Mouse (Mus musculus): ENCODE data around the gene Zan.
"Not testable (repeated sequence)": the region's sequence is repeated elsewhere in the genome, so short reads cannot be mapped to it uniquely, and the experiment has no call there.

Gene Zan

GRCm38 (mm10) chr5:137501709-137502666 lies 25.1 kb upstream of the Zan start, which contains the start of gene Pop7:
Gene Pop7, minus strand, starts transcription at chr5:137502518.
- DNase-seq (ENCODE audit: low read depth, low spot score), result peak; percentile 98

DNA sequence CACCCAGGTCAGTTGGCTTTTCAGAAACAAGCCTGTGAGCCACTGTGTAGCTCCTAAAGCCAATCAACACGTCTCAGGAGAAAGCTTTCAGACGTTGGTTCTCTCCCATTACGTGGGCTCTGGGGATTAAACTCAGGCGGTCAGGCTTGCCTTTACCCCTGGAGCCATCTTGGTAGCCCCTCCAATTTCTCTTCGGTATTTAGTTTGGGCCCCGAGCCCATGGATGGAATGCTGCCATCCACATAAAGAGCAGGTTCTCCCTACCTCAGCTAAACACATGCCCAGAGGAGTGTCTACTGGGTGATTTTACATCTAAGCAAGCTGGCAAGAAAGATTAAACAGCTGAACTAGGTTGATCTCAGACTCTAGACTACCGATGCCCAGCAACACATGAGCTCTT lies 23.3 kb upstream of the Zan start:
- no peak for DNase-seq (ENCODE audit: low read depth, low spot score)

DNA sequence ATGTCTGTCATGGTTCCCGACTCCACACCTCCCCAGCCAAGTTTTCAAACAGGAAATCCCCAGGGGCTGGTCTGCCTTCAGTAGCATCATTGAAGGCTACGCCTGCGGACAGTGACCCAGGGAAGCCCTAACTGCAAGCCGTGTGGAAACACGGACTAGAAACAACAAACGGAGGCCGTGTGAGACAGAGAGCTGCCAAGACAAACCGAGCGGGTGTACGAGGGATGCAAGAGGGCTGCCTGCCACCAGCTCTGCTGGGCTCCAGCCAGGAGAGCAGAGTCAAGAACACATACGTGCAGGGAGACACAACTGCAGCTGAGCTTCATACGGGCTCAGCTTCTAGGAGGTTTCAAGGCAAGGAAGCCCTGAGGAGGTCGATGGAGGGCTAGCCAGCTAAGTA lies 17.0 kb upstream of the Zan start:
- no peak for DNase-seq (ENCODE audit: low read depth, low spot score)

DNA sequence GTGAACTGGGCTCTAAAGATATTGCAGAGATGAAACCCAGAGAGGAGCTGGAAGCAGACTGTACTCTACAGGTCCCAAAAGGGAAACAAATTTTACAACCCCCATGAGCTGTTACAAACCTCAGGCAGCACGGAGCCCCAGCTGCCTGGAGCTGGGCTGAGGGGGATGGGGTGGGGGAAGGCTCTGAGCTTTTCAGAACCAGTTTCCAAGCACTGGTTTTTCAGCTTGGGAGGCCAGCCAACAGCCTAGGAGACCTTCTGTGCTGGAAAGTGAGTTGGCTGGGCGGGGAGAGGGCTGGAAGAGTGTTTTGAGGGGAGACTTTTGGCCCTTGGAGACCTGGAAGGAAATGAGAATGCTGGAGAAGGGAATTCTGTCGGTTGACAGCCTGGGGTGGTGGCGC lies 14.7 kb upstream of the Zan start:
- no peak for DNase-seq (ENCODE audit: low read depth, low spot score)

GRCm38 (mm10) chr5:137487616-137488015 lies 10.8 kb upstream of the Zan start:
- DNase-seq (ENCODE audit: low read depth, low spot score), result peak; percentile 38

GRCm38 (mm10) chr5:137485851-137486155 lies 8.9 kb upstream of the Zan start:
- no peak for DNase-seq (ENCODE audit: low read depth, low spot score)

- no peak for DNase-seq (ENCODE audit: low read depth, low spot score)
Measured at GRCm38 (mm10) chr5:137485071-137485850, 8.4 kb upstream of the Zan start.

GRCm38 (mm10) chr5:137481897-137482296 lies 5.0 kb upstream of the Zan start:
- no peak for DNase-seq (ENCODE audit: low read depth, low spot score)

GRCm38 (mm10) chr5:137481138-137481537 lies 4.3 kb upstream of the Zan start:
- peak; percentile 24 for DNase-seq (ENCODE audit: low read depth, low spot score)

GRCm38 (mm10) chr5:137474351-137474750 lies 2.5 kb downstream of the Zan start:
- no peak for DNase-seq (ENCODE audit: low read depth, low spot score)

DNA sequence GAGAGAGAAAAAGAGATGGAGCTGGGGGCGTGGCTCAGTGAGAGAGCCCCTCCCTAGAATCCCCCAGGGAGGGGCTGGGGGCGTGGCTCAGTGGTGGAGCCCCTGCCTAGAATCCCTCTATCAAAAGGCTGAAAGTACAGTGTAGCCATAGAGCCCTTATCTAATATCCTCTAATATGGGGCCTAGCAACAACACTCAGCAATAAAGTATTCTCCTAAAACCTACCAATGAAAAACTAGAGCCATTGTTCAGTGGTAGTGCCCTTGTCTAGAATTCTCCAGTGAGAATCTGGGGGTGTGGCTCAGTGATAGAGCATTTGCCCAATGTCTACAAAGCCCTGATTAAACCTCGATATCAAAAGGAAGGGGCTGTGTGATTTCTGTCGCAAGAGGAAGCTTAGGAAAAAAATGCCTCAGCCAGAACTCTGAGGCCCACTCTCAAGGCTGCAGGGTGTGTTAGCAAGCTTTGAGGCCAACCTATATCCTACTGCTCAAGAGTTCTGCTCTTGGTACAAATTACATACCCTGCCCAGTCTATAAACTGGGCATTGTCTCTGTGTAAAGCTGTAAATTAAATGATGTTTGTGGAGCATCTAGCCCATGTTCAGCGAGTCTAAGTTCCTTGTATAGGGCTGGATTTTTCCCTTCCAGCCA lies 4.5 kb downstream of the Zan start:
- DNase-seq (ENCODE audit: low read depth, low spot score), result no peak

DNA sequence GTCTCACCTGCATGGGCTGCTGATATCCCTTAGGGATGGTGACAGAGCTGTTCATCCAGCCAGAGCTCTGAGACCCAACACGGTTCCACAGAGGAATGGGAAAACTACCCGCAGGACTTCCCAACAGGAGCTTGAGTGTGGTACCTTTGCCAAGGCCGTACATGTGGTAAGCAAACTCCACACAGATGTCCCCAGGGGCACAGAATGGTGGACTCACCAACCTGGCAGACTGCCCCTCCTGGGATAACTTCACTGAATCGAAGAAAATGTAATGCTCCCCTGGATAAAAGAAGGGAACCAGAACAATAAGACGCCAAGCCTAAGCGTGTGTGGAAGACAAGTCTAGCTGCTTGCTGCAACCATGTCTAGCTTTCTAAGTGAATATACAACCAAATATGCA lies 9.9 kb downstream of the Zan start:
- DNase-seq (ENCODE audit: low read depth, low spot score), result no peak

GRCm38 (mm10) chr5:137465049-137465448 lies 11.8 kb downstream of the Zan start:
- DNase-seq (ENCODE audit: low read depth, low spot score), result no peak

- no peak for DNase-seq (ENCODE audit: low read depth, low spot score)
Measured at GRCm38 (mm10) chr5:137455866-137456591, 20.8 kb downstream of the Zan start.

GRCm38 (mm10) chr5:137455206-137455605 lies 21.7 kb downstream of the Zan start:
- DNase-seq (ENCODE audit: low read depth, low spot score), result no peak

DNA sequence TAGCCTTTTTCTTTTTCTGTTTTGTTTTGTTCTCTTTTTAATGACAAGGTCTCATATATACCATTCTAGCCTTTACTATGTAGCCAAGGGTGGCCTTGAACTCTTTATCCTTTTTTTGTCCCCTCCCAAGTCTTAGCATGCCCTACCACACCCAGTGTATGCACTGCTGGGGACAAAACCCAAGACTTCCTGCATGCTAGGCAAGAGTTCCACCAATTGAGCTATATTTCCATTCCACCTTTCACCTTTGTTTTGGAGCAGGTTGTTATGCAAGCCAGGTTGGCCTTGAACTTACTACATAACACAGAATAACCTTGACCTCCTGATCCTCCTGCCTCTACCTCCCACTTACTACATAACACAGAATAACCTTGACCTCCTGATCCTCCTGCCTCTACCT lies 31.3 kb downstream of the Zan start:
- DNase-seq (ENCODE audit: low read depth, low spot score), result no peak

DNA sequence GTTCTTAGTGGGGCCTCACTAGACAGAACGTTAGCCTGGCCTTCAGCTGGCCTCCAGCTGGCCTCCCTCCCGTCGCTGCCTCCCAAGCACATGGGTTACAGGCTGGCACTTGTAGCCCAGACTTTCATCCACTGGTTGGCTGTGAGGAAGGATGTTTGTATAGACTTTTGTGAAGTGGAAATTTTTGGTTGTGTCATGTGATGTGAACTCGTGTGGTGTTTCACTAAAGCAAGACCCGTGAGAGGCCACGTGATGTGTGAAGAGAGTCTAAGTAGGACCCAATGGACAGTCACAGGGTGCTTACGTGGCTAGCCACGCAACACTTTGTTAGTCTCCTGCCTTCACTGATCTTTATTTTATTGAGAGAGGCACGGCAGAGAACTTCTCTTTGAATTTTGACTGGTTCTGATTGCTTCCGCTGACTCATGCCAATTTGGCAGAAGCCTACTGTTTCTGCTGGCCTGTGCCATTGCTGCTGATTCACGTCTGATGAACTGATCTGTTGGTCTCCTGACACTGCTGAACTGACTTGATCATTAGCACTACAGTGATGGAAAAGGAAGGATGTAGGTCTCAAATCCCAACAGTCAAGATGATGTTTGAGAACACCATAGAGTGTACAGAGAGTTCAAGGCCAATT lies 36.5 kb downstream of the Zan start:
- DNase-seq (ENCODE audit: low read depth, low spot score), result no peak

- DNase-seq (ENCODE audit: low read depth, low spot score), result no peak
Measured at GRCm38 (mm10) chr5:137433889-137434288, 43.0 kb downstream of the Zan start.

- DNase-seq (ENCODE audit: low read depth, low spot score), result not testable (repeated sequence)
Measured at GRCm38 (mm10) chr5:137430402-137430801, 46.5 kb downstream of the Zan start.

DNA sequence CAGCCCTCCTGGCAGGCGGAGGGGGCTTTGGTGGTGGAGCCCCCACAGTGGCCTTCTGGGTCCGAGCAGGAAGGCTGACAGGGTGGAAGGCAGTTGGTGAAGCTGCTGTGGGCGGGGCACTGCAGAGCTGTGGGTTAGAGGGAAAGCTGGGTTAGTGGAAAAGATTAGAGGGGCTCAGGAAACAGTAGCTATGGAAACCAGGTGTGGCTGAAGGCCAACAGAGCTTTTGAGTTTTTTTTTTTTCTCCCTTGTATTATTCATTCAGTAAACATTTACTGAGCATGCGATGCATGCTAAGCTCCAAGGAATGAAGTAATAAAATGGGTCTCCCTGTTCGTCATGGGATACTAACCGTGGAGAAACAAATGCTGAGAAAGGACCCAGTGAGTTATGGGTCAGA lies 51.2 kb downstream of the Zan start:
- no peak for DNase-seq (ENCODE audit: low read depth, low spot score)

DNA sequence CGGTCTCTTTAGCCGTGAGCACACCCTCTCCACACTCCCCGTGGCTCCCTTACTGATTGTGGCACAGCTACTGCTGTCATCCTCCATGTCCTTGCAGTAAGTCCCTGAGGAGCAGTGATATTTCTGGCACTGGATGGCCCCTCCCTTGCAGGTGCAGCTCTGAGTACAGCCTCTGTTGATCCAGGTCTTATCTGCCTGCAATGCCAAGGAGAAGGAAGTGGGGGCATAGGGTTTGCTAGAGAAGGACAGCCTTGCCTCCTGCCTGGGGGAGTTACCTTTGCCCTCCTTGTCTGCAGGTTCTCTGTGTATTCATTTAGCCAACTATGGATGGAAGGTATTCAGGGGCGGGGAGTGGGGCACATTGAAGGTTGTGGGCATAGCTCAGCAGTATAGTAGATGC lies 57.0 kb downstream of the Zan start:
- DNase-seq (ENCODE audit: low read depth, low spot score), result no peak
